Mouse (Mus musculus) liver, embryonic 11.5 days (tissue): ENCODE results near the gene Slc7a1. TPM values are rescaled to one million over a fixed set of nuclear protein-coding genes. Genes with fewer than 3 reads are reported as not detected.
"Not testable (repeated sequence)": the region's sequence is repeated elsewhere in the genome, so short reads cannot be mapped to it uniquely, and the experiment has no call there.

Source experiments
- ATAC-seq: fragments of 200-750 bp; cut with Nextera tagmentation; replicated peaks from 2 replicates; pipeline ENCODE4 v1.8.0; 2017; ENCODE audit warnings: moderate number of reproducible peaks, mild to moderate bottlenecking, moderate TSS enrichment, moderate library complexity; ENCODE audit not compliant: low FRiP score
- DNase-seq: peaks from one replicate; pipeline ENCODE4 v3.0.0-alpha.2; 2017; ENCODE audit warnings: low spot score
- H3K27ac ChIP-seq: fragments of 300-500 bp; sonication (generic); 2 replicates; pipeline ENCODE4 v1.5.1; 2014; ENCODE audit warnings: mild to moderate bottlenecking, low read depth, low read length, control low read depth
- H3K27me3 ChIP-seq: fragments of 300-500 bp; sonication (generic); replicated peaks from 2 replicates; pipeline ENCODE4 v1.6.1; 2014; ENCODE audit warnings: low read length, mixed read lengths; ENCODE audit not compliant: control insufficient read depth, insufficient read depth
- H3K36me3 ChIP-seq: fragments of 300-500 bp; sonication (generic); 2 replicates; pipeline ENCODE4 v1.6.1; 2014; ENCODE audit warnings: mild to moderate bottlenecking, low read length, moderate library complexity, mixed read lengths; ENCODE audit not compliant: control insufficient read depth, insufficient read depth
- H3K4me1 ChIP-seq: fragments of 300-500 bp; sonication (generic); replicated peaks from 2 replicates; pipeline ENCODE4 v1.6.1; 2014; ENCODE audit warnings: low read length, mixed read lengths; ENCODE audit not compliant: control insufficient read depth, insufficient read depth
- H3K4me2 ChIP-seq: fragments of 300-500 bp; sonication (generic); 2 replicates; pipeline ENCODE4 v1.6.1; 2014; ENCODE audit warnings: mild to moderate bottlenecking, control low read depth, moderate library complexity
- H3K4me3 ChIP-seq: fragments of 300-500 bp; sonication (generic); 2 replicates; pipeline ENCODE4 v1.5.1; 2014; ENCODE audit warnings: low read depth, low read length, control low read depth
- H3K9ac ChIP-seq: fragments of 300-500 bp; sonication (generic); 2 replicates; pipeline ENCODE4 v1.6.1; 2014; ENCODE audit warnings: low read depth, low read length, control low read depth
- H3K9me3 ChIP-seq: fragments of 300-500 bp; sonication (generic); 2 replicates; pipeline ENCODE4 v1.6.1; 2016; ENCODE audit warnings: low read length, inconsistent platforms, mixed read lengths; ENCODE audit not compliant: control insufficient read depth
- WGBS: fragments of 180-500 bp; shearing (Covaris S2); extraction: QIAGEN DNeasy Blood & Tissue Kit; methylation state at CpG from one replicate; pipeline ENCODE4 v1.1.7; 2014; 5-methylcytosine and 5-hydroxymethylcytosine counted together
- polyA plus RNA-seq: library from polyadenylated mRNA; unstranded; fragments of >200 nt; fragmentation: Nextera tagmentation; extraction: Ambion mirVana; gene quantifications from 2 replicates; pipeline ENCODE4 v1.2.1, GENCODE M21; 2014

Slc7a1 gene
- polyA plus RNA-seq, 1 experiment from 2014 or later: 63.4 TPM

DNA sequence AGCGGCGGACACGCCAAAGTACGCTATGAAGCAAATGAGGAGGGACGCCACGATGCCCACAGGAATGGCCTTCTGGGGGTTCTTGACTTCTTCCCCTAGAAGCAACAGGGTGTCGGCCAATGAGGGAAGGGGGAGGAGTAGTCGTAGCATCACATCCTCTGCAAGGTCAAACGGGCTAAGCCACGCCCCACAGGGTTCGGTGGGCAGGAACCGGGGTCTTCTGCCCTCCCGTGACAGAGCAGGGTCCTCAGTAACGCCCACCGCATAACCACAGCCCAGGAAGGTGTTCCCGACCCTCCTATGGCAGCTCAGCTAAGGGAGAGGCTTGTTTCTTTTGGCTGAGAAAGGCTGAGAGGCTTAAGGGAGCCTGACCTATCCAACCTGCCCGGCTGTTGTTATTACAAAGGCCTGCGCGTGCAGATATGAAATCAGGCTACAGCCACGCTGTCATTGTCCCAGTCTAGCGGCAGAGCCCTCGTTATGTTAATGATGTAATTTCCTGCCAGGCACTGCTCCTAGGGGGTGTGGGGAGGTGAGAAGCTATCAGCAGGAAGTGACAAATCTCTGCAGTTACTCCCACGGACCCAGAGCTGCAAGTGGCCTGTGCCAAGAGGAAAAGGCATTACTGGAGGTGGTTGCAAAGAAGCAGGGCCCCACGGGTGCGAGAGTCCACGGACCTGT is 57.5 kb downstream of the Slc7a1 start:
- WGBS: 28% methylated on average over 26 of the region's 26 CpGs
- peak; percentile 82 for ATAC-seq
- Histone ChIP-seq H3K4me3 (no peak overlapping the region; the same call in 1 of the 2 replicates), H3K27ac (peak overlapping the region; percentile 58), H3K9me3 (no peaks in the 10 kb centered on the region), H3K27me3 (no peaks in the 10 kb centered on the region), H3K9ac (no peak overlapping the region), H3K4me1 (peaks cover 12% of the 10 kb centered on the region), H3K4me2 (peak overlapping the region; percentile 36), H3K36me3 (peaks cover 7% of the 10 kb centered on the region)
- DNase-seq: peak; percentile 53

DNA sequence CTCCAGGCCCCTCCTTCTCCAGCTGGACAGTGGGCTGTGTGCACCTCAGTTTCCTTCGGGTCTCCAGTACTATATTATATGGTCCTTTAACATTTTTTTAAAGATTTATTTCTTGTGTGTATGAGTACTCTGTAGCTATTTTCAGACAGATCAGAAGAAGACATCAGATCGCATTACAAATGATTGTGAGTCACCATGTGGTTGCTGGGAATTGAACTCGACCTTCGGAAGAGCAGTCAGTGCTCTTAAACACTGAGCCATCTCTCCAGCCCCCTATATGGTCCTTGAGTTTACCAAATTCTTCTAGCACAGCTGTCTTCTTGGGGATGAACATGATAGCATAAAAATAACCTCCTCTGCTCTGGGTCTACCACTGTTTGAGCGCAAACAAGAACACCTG is 60.6 kb downstream of the Slc7a1 start:
- no peak overlapping the region for H3K27ac ChIP-seq
- H3K9ac ChIP-seq: no peak overlapping the region
- peaks cover 12% of the 10 kb centered on the region for H3K4me1 ChIP-seq
- DNase-seq (no peak), ATAC-seq (no peak)
- H3K4me2 ChIP-seq: no peak overlapping the region
- WGBS: 94% methylated on average over 5 of the region's 5 CpGs
- H3K27me3 ChIP-seq: no peaks in the 10 kb centered on the region
- no peaks in the 10 kb centered on the region for H3K9me3 ChIP-seq
- peaks cover 14% of the 10 kb centered on the region for H3K36me3 ChIP-seq
- no peak overlapping the region for H3K4me3 ChIP-seq

DNA sequence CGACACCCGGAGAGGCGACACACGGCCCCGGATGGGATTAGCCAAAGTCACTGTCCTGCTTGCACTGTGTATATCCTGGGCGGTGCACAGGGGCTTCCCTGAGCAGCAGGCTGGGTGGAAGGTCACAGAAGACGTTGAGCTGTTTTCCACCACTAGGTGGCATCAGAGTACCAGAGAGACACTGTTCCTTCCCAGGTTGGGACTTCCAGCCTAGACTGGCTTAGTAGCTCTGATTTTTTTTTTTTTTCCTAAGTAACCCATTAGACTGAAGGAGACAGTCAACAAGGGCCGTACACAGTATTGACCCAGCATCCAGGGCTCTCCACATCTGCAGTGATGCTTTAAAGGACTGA is 67.1 kb downstream of the Slc7a1 start:
- Histone ChIP-seq H3K4me2 (no peak overlapping the region), H3K36me3 (peaks cover 20% of the 10 kb centered on the region), H3K27me3 (no peaks in the 10 kb centered on the region), H3K4me3 (no peak overlapping the region), H3K27ac (no peak overlapping the region), H3K9me3 (no peaks in the 10 kb centered on the region), H3K4me1 (no peaks in the 10 kb centered on the region; the same call in 1 of the 2 replicates), H3K9ac (no peak overlapping the region)
- WGBS: 52% methylated on average over 8 of the region's 8 CpGs
- DNase-seq (no peak), ATAC-seq (peak; percentile 61)

DNA sequence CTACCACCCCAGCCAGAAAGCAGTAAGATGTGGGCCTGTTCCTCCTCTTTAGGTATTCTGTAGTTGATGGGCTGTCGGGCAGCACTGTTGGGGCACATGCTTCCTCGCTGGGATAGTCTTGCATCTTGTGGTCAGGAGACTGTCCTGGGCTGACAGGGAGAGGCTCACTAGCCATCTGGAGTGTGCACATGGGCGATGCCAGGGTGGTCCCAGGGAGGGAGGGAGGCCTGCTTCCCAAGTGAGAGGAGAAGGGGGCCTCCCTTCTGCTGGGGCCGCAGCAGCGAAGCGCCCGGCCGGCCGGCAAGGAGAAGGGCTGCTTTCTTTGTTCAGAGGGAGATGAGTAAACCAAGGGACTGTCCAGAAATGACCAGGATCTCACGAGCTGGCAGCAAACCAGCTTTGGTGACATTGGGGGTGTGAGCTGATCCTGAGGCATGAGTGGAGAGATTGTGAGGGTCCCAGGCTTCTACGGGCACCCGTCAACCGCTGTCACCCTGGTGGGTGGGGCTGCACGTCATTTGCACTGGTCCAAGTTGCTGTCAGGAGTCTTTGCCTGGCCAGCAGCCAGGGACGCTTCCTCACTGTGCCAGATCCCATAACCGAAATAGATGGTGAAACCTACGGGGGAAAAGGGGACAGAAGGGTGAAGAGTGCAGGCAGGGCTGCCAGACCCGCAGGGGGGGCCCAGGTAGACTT is 67.6 kb downstream of the Slc7a1 start:
- no peak overlapping the region for H3K9ac ChIP-seq
- peaks cover 18% of the 10 kb centered on the region for H3K36me3 ChIP-seq
- 90% methylated on average over 18 of the region's 18 CpGs for WGBS
- H3K4me2 ChIP-seq: no peak overlapping the region
- no peaks in the 10 kb centered on the region; the same call in 1 of the 2 replicates for H3K4me1 ChIP-seq
- no peak for ATAC-seq
- H3K27ac ChIP-seq: no peak overlapping the region
- H3K9me3 ChIP-seq: no peaks in the 10 kb centered on the region
- DNase-seq: no peak
- H3K4me3 ChIP-seq: no peak overlapping the region
- H3K27me3 ChIP-seq: no peaks in the 10 kb centered on the region

DNA sequence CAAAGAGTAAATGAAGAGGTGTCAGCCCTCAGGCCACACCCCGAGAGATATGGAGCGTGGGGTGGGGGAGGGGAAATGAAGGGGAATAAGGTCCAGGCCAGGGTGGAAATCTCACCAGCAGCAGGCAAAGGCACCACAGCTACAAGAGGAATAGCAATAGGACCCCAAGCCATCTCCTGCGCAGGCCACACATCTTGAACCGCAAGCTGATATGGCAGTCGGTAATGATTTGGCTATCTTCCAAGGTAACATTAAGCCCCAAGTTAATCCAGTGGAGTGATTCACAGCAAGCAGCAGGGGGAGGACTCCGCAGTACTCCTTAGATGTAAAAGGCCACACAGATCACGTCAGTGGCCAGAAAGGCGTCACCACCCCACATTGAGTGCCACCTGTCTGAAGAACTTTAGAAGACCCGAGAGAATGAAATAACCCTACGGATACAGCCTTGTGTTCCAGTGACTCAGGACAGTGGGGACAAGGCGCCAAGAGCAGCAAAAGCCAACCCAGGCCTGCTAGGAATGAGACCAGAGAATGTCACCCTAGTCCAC is 68.4 kb downstream of the Slc7a1 start:
- no peaks in the 10 kb centered on the region; the same call in 1 of the 2 replicates for H3K4me1 ChIP-seq
- 80% methylated on average over 11 of the region's 11 CpGs for WGBS
- no peak for ATAC-seq
- H3K27me3 ChIP-seq: no peaks in the 10 kb centered on the region
- H3K9ac ChIP-seq: no peak overlapping the region
- H3K9me3 ChIP-seq: no peaks in the 10 kb centered on the region
- no peak for DNase-seq
- no peak overlapping the region for H3K27ac ChIP-seq
- H3K4me3 ChIP-seq: no peak overlapping the region
- no peak overlapping the region for H3K4me2 ChIP-seq
- H3K36me3 ChIP-seq: peaks cover 11% of the 10 kb centered on the region

DNA sequence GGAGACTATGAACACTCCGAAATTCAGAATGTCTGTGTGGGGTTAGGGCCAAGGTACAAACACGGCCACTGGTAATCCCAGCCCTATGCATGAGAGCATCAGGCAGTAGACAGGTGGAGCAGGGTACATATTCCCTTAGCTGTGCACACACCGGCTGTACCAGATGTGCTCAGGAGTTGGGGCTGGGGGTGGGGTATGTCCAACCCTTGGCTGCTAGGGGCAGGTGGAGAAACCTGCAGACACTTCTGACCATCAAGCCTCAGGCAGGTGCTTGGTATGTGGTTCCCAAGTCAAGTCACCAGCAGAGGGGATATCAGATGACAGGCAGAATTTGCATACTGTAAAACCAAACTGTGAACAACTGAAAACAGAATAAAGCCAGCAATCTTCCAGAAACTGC is 70.7 kb downstream of the Slc7a1 start:
- H3K9ac ChIP-seq: no peak overlapping the region
- H3K27me3 ChIP-seq: no peaks in the 10 kb centered on the region
- H3K36me3 ChIP-seq: peaks cover 8% of the 10 kb centered on the region; the same call in 1 of the 2 replicates
- no peaks in the 10 kb centered on the region; the same call in 1 of the 2 replicates for H3K4me1 ChIP-seq
- no peak overlapping the region for H3K27ac ChIP-seq
- H3K9me3 ChIP-seq: no peaks in the 10 kb centered on the region
- ATAC-seq: no peak
- no peak for DNase-seq
- WGBS: 91% methylated on average over 3 of the region's 3 CpGs
- no peak overlapping the region for H3K4me3 ChIP-seq
- H3K4me2 ChIP-seq: no peak overlapping the region

DNA sequence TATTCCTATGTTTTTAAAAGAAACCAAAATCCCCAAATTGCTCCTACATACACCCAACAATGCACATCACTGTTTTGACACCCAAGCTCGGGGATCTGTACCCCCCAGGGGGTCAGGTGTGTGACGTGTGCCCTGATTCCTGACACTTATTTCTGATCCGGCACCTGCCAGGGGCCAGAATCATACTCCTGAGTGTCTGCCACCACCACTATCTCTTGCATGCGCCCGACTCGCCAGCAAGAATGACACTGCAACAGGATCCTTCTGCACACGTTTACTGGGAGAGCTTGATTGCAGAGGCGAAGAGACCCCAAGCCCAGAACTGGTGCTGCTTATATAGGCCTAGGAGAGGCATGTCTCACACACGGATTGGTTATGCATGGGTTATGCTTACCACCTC is 73.4 kb downstream of the Slc7a1 start:
- not testable (repeated sequence) for H3K27ac ChIP-seq, H3K9ac ChIP-seq, H3K36me3 ChIP-seq, DNase-seq, H3K27me3 ChIP-seq, H3K9me3 ChIP-seq, ATAC-seq, H3K4me2 ChIP-seq, H3K4me1 ChIP-seq, H3K4me3 ChIP-seq
- 90% methylated on average over 9 of the region's 9 CpGs for WGBS

DNA sequence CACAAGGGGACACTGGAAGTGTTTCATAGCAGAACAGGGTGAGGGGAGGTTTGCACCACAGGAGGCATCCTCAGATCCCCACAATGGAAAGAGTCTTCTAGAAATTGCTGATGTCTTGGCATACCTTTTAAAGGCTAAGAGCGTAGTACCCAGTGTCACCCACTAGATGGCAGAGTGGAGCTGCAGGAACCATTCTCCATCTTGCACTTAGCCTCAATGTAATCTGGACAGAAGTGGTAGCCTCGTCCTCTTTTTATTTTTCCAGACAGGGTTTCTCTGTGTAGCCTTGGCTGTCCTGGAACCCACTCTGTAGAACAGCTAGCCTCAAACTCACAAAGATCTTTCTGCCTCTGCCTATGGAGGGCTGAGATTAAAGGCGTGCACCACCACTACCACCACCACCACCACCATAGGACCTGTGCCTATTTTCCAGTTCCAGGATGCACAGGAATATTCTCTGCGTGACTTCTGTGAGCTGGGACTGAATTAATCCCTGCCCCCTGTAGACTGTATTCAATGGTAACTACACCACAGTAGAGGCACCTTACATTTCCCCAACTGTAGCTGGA is 74.3 kb downstream of the Slc7a1 start:
- Histone ChIP-seq H3K27me3 (no peaks in the 10 kb centered on the region), H3K9me3 (no peaks in the 10 kb centered on the region), H3K27ac (no peak overlapping the region), H3K4me3 (no peak overlapping the region), H3K4me1 (no peaks in the 10 kb centered on the region), H3K4me2 (no peak overlapping the region), H3K9ac (no peak overlapping the region), H3K36me3 (no peaks in the 10 kb centered on the region; the same call in 1 of the 2 replicates)
- ATAC-seq: 0 out of 2 replicates have a peak, but pooled peaks have one; percentile 20
- no peak for DNase-seq
- 43% methylated on average over 4 of the region's 4 CpGs for WGBS
